Mouse (Mus musculus) testis, postnatal 10 days (tissue): ENCODE measurements at regions not wholly inside any gene's neighbourhood (a gene's known extent, or its start where the extent isn't known, plus 50 kb on each side); places are given as distances from the start of the nearest gene placed in this dataset.
A peak's percentile ranks its signal among the peaks of the same experiment; 100 is the strongest.

Experiments used
- DNase-seq: peaks from one replicate; pipeline ENCODE4 v3.0.0; 2021; ENCODE audit warnings: low spot score

DNA sequence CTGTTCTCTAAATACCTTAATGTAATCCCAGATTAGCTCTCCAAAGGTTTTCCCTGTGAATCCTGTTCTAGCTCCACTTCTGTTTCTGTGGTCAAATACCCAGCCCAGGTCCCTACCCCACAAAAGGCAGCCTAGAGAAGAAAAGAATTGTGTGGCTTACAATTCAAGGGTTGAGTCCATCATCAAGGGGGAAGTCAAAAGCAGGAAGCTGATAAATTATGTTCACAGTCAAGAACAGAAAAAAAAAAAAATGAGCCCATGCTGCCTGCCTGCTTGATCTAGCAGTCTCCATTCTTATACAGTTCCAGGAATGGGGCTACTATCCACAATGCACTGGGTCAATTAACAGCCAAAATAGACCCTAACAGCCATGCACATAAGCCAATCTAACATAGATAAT is 285.7 kb downstream of the Actr3 start:
- DNase-seq, result no peak

DNA sequence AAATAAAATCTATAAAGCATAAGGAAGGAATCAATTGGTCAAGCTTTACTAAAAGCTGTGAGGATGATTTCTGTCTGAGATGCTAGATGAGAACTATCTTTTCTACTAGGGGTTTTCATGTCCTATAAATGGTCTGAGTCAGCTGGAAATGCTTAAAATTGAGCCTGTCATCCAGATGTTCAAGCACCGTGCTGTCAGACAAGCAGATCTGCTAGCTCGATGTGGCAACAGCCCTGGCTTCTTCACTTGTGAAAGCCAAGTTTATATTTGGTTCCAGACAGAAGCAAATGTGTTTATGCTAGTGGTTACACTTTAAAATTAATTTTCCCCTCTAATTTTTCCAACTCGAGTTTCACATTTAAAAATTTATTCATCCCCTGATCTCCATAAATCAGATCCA is 311.7 kb downstream of the Actr3 start:
- no peak for DNase-seq

DNA sequence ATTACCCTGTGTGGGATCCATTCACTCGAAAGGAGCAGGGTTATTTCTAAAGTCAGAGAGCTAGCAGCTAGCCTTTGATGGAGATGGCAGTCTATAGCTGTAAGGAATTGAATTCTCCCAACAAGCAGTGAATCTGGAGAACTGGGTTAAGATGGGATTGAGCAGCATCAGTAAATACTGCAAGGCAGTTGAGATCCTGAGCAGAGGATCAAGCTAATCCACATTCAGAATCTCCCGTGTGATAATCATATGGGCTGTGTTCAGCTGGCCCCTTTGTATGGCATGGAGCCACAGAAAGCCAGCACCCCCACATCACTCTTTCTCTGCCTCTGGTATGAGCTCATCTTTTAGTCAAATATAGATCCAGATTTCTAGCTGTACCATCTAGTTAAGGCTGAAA is 334.9 kb downstream of the Actr3 start:
- no peak for DNase-seq

DNA sequence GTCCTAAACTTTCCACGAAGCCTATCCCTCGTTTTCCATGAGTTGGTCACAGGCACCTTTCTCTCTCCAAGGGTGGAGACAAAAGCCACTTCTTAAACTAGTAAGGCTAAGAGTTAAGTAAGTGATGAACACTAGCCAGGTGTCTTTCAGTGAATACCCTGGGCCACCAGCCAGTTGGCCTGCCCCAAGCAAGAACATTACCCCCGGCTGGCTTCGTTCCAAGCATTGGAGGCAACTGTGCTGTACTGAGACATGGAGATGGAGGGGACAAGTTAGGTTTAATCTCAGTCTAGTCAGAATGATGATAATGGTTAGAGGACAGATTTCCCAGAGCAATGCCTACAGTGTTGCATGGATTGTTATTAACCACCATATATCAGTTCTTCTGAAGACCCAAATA is 350.6 kb downstream of the Actr3 start:
- DNase-seq, result peak; percentile 49

DNA sequence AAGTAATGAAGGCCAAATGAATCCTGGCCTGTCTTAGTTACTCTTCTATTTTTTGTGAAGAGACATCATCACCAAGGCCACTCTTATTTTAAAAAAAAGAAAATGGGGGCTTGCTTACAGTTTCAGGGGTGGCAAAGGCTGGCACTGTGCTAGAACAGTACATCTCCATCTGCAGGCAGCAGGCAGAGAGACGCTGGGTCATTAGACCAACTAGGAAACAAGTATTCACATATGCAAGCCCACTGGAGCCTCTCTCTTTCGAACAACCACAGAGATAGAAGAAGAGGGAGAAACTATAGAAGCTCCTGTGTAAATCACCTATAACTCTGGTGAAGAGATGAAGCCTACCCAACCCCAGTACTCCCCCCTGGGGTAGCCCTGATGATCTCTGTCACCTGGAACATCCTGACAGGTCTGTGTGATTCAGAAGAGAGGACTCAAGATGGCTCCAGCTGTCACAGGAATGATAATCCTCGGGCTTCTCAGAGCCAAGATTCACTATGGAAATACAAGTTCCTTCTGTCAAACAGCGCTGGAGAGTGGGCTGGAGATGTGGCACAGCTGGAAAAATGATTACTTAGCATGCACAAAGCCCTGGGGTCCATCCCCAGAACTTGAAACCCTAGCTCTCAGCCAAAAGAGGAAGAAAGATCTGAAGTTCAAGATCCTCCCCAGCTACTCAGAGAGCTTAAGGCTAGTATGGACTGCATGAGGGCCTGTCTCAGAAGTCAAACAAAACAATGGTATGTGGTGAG is 395.8 kb downstream of the Actr3 start:
- no peak for DNase-seq

DNA sequence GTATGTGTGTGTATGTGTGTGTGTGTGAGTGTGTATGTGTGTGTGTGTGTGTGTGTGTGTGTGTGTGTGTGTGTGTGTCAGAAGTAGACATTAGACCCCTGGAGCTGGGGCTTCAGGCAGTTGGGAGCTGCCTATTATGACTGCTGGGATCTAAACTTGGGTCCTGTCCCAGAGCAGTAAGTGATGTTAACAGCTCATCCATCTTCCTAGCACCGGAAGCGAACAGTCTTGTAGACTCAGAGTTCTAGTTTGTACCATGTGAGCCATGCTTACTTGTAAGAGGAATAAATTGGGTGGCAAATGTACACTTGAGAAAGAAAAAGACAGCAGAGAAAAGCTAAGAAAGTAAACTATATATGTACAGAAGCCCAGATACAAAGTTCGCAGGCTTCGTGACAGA is 422.2 kb downstream of the Actr3 start:
- DNase-seq, result no peak

DNA sequence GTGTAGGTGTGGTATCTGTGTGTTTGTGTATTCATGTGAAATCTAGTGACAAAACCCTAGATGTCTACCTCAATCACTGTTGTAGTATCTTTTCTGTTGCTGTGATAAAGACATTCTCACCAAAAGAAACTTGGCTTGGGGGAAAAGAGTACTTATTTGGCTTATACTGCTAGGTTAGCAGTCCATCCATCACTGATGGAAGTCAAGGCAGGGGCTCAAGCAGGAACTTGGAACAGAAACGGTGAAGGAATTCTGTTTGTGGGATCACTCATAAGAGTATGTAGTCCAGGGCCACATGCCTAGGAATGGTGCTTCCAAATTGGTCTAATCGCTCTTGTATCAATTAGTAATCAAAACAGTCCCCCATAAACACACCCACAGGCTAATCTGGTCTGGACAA is 423.6 kb downstream of the Actr3 start:
- DNase-seq, result no peak

DNA sequence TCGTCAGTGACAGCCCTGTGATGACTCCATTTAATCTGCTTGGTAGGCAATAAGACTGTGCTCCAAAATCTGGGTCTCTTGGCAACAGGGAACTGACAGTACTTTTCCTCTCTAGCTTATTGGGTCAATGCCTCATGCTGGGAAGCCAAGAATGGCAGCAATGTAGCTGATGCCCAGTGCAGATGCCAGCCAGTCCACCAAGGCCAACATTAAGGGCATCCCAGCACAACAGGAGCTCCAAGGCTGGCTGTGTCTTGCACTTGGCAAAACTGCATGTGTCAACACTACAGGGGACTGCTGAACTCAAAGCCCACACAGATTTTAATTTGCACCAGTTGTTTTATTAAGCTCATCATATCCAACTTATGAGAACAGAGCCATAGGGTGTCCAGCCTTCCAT is 437.9 kb downstream of the Actr3 start:
- no peak for DNase-seq

DNA sequence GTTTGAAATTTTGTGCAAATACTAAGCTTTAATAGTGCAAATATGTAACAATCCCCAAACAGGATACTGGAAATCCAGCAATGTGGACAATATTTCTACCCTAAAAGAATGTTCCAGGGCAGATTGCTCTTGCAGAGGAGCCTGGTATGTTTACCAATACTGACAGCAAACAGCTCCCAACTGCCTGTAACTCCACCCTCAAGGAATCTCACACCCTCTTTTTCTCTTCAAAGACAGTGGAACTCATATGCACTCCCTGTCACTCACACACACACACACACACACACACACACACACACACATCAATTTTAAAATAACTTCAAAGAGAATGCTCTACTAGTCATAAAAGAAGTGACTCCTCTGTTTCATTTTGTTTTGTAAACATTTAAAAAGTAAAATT is 484.7 kb downstream of the Actr3 start:
- no peak for DNase-seq

DNA sequence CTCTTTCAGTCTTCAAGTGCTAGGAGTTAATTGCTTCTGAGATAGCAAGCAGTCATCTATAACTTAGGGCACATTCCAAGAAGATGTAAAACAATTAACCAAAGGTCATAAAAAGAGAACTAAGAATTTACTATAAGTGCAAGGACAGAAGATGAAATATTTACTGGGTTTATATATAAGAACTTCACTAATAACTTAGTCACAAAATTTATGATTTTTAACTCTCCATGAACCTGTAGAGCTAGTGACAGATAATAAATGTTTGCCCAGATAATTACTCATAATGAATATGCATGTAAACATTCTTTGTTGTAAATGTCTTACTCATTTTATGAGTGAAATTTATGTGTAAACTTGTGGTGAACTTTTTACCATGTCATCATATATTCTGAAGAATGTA is 531.2 kb downstream of the Actr3 start:
- DNase-seq, result no peak

DNA sequence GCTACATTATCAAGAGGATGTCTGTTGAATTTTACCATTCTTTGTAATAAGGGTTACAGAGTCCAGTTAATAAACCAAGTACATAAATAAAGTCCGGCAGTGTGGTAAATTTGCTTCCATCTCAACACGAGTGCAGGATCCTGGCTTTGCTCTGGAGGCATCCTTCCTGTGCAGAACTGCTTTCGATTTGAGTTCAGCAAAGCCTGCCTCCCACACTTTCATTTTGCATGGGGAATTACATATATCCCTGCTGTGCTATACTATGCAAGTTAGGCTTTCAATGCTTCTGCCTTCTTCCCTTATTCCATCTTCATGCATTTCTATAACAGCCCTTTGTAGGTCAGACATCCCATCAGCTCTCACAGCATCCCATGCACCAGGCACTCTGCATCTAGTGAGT is 564.4 kb downstream of the Actr3 start:
- DNase-seq, result no peak

DNA sequence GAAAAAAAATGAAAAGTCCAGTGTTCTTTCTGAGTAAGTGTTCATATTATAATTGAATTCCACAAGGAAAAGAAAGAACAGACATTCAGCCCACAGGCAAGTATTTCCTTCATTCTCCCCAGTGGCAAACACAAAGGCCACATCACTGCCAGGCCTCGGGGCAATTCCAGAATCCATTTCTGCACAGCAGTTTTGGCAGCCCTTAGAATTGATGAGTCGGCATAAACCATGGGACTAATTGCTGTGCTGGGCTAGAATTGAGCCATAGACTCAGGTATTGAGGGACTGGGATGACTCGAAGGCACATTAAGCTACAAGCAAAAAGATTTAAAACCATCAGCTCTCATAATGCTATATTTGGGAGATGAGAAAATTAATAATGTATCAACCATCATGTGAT is 569.3 kb downstream of the Actr3 start:
- no peak for DNase-seq

DNA sequence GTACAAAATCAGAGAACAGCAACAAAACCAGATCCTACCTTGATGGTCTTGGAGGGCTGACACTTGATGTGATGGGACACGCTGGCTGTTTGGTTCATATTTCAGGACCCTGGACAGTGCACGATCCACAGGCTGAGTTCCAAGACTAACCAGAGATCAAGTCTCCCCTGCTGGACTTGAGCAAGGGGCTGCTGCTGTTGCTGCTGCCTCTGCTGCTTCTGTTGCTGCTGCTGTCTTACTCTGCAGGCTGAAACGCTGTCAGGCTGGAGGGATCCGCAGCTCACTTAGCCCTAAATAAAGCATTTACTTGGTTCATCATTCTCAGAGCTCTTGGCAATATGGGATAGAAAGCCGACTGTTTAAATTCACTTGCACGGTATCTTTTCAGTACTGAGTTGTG is 589.8 kb downstream of the Actr3 start:
- peak; percentile 51 for DNase-seq

DNA sequence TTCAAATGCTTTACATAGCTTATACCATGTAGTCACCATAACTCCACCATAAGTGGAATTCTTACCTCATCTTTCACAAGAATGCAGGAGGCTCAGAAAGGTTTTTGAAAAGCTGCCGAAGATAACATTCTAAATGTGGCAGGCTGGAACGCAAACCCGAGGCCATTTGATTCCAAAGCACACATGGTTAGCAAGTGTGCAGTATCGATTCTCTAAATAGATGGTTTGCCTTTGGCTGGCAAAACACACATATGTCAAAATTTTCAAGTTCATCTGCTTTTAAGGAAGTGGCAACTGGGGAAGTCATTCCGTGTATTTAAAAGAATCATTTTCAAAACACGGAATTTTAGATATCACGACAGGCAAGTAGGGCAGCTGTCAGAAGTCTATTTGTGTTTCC is 609.8 kb downstream of the Actr3 start:
- no peak for DNase-seq

DNA sequence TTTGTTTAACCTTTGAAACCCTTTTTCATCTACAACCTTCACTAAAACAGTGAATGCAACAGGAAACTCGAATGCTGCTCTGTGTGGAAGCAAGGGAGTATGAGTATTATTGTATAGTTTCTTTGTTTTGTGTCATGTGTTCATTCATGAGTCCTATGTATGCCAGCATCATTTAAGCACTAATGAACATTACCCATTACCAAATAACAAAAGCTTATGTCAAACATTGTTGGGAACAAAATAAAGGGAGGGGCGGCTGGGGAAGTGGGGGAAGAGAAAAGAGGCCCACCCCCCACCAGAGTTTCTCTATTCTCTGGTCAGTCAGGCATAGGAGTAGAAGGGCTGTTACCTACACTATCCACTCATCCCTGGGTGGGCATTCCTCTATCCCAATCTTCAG is 642.5 kb downstream of the Actr3 start:
- no peak for DNase-seq

DNA sequence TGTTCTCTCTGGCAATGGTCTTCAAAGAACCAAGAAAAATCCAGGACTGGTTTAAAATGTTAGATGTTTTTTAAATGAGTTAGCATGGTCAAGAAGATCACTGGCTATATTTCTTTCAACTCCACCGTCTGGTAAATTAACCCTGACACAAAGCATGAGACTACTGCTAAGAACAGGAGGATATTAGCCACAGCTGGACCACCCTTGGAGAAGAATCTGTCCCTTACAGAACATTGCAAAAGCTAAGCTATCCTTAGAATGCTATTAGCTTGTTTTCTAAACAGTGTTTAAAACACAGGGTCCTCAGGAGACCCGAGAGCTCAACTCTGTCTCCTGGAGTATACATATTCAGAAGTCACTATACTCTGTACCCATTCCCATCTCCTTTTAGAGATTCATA is 644.9 kb downstream of the Actr3 start:
- DNase-seq, result no peak

DNA sequence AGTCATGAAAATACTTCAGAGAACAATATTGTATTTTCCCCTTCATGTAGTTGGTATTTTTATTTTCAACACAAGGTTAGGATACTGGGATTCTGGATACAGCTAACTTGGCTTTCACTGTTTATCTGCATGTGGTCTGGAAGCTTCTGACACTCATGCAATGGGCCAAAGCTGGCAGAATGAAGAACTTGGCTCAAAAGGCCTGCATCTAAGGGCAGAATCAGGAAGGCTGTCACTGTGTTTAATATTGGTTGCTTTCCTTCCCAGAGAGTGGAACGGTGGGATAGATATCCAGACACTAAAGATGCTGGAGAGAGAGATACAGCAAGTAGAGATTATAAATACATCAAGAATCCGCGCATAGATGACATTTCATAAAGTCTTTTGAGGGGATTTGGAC is 645.4 kb downstream of the Actr3 start:
- no peak for DNase-seq

DNA sequence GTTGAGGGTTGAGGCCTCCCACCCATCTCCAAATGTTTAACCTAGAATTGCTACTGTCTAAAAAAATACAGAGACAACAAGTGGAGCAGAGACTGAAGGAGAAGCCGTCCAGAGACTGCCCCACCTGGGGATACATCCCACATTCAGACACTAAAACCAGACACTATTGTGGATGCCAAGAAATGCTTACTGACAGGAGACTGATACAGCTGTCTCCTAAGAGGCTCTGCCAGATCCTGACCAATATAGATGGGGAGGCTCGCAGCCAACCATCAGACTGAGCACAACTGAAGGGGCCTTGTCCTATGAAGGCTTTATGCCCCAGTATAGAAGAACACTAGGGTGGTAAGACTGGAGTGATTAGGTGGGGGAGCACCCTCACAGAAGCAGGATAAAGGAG is 652.5 kb downstream of the Actr3 start:
- DNase-seq, result no peak

DNA sequence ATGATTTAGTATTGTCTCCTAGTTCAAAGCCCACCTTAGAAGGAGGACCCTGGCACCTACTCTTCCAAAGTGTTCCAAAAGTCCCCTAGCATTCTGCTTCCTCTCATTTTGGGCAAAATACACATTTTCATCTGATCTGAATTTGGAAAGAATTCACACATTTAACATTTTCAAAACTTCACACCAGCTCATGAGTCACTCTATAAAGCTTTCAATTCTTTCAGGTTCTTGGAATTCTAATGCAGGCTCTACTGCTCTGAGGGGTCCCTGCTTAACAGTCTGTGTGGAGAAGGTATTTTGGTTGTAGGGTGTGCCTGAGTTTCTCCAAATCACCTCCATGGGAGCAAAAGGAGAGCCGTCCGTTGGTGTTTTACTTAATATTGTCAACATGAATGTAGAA is 657.8 kb downstream of the Actr3 start:
- DNase-seq, result no peak

DNA sequence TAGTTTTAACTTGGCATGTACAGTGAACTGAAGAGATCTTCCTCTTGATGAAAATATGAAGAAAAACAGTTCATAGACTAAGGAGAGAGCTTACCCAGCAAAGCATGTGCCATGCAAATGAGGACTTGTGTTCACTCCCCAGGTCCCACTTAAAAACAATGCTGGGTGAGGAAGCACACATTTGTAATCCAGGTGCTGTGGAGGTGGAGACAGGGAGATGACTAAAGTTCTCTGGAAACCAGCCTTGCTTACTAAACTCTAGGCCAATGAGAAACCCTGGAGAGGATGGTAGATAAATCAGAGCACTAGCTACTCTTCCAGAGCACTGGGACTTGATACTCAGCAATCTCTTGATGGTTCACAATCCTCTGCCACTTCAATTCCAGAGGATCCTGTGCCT is 678.8 kb downstream of the Actr3 start:
- no peak for DNase-seq

DNA sequence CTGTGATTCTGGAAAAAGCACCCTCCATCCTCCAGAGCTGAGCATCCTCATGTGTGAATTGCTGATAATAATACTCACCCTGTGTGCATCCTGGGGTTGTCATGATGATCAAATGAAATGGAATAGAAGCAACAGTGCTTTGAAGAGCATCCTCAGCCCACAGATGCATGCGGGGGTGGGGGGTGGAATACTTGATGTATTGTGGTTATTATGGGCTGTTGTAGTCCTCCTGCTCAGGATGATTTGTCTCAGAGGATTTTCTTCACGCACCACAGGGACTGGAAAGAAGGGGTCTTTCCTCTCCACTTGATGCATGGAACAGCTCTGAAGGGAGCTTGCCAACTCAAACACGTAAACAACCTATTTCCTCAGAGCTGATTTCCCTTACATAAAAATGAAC is 694.4 kb upstream of the Dpp10 start:
- no peak for DNase-seq

DNA sequence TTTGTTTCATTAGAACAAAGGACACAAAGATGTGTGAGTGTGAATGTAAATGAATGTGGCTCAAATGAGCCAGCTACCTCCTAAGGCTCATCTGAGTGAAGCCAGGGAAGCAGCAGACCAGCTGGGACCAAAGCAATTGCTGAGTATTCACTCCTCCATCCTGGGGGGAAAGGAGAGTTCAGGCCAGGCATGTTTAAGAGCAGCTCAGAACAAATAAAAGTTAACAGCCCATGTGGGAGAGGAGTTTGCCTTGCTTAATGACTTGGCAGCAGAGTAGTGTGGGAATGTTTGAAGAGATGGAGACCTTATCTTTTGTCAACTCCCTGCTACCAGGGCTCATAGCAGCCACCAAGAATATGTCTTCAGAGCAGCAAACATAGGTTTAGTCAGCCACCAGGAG is 685.0 kb upstream of the Dpp10 start:
- no peak for DNase-seq

DNA sequence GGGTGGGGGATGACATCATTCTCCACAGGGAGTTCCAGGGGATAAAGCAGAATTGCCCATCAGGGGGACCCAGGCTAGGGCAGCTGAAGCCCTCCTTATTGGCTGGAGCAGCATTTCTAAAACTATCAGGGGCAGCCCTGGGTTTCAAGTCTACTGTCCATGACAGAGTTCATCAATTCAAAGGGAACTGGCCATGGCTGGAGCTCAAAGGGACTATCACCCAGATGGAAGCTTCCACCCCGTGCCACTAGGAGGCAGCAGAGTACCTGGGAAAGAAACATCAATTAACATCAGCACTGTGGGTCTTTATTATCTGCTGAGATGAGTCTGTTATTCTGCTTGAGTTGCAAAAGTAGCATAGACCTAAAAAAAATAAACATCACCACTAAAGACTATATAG is 672.7 kb upstream of the Dpp10 start:
- peak; percentile 79 for DNase-seq

DNA sequence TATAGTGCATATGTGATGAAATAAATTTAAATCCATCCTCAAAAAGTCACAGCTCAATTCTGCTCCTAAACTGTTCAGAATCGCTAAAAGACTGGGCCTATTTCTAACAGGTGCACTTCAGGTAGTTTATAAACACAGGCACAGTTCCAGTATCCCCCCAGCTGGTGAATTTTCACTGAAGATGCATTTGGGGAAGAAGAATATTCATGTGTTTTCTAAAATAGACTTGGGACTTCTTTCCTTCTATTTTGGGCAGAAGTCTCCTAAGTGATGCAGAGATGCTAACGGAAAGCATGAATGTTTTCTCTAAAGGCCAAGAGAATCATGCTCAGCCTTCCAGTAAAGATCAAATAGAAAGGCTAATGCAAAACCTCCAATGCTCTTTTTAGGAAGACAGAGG is 660.9 kb upstream of the Dpp10 start:
- DNase-seq, result no peak

DNA sequence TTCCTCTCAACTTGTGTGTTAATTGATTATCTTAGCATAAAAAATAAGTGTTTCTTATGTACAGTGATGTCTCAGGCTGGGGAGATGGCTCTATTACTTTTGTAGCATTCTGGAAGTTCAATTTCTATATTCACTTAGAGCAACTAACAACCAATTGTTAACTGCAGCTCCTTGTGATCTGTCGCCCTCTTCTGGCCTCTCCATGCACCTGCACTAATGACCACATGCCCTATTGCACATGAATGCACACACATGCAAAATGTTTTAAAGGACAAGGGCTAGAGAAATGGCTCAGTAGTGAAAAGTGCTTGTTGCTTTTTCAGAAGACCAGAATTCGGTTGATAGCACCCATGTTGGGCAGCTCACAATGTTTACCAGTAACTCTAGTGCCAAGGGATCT is 629.1 kb upstream of the Dpp10 start:
- no peak for DNase-seq
